Mouse (Mus musculus) mammary gland, adult 2 months (tissue): Measurements from ENCODE around the gene Bex3. TPM values are rescaled to one million over a fixed set of nuclear protein-coding genes. Genes with fewer than 3 reads are reported as not detected.

Source experiments
- polyA plus RNA-seq: library from polyadenylated mRNA; depleted of rRNA; stranded (reverse); fragments of >200 nt; gene quantifications from 2 replicates; pipeline ENCODE4 v1.2.3, GENCODE M21; 2012; ENCODE audit warnings: low replicate concordance; rRNA removed

Gene Bex3
- polyA plus RNA-seq: 16.9 and 32.1 TPM in 2 replicates

GRCm38 (mm10) chrX:136269743-136270392 is at the start of gene Bex3:
Bex3 (plus strand) TSS chrX:136270253.

DNA sequence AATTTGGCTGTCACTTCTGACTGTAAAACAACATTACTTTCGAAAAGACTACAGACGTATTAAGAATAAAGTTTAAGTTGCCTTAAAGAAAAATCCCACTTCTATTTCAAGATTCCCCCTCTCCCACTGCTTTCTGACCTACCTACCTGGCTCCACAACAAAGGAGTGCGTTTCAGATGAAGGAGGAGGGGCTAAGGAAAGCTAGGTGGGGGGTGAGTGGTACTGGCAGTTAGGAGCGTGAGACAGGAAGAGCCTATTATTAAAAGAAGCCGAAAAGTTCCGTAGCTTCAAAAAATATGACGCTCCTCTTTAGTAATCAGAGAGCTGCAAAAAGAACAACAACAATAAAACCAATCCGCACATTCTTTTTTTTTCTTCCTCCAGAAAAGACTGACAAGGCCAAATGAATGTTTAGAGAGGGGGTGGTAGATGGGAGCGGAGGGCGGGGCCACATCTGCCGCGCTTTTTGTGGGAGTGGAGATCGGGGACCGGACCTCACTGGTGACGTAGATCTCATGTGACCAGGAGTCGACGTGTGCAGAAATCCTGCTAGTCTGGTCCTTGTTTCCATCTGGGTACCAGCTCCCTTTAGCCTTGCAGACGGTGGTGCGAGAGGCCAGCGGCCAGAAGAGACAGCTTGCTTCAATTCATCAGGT is 25.4 kb upstream of the Bex3 start, which contains the start of gene Tceal9:
TSS of gene Tceal9 (plus strand) at position 506 of the 656 bp plus-strand sequence.

Other genes with a start within 250 kb of the Bex3 start
- gene Arxes1, start 236.9 kb upstream of the Bex3 start, polyA plus RNA-seq: 5.7 and 24.1 TPM in 2 replicates
- not detected in 2 replicates for gene Bex2, start 202.0 kb upstream of the Bex3 start, polyA plus RNA-seq
- gene Nxf3, start 185.0 kb upstream of the Bex3 start, polyA plus RNA-seq: not detected in 2 replicates
- not detected in 2 replicates for gene Bex4, start 131.3 kb upstream of the Bex3 start, polyA plus RNA-seq
- 2.4 and 6.5 TPM in 2 replicates for gene Tceal8, start 97.9 kb upstream of the Bex3 start, polyA plus RNA-seq
- gene Tceal5, start 66.4 kb upstream of the Bex3 start, polyA plus RNA-seq: 0.19 TPM in 1 of 2 replicates, not detected in the other
- gene Tceal7, start 55.5 kb upstream of the Bex3 start, polyA plus RNA-seq: 0.49 TPM in 1 of 2 replicates, not detected in the other
- gene Bex1, start 54.7 kb upstream of the Bex3 start, polyA plus RNA-seq: 1.4 TPM in 1 of 2 replicates, not detected in the other
- gene Tceal9, start 25.2 kb upstream of the Bex3 start, polyA plus RNA-seq: 4.4 and 15.2 TPM in 2 replicates
- not detected in 2 replicates for gene Kir3dl1, start 247.7 kb downstream of the Bex3 start, polyA plus RNA-seq